Mouse (Mus musculus) embryonic facial prominence, embryonic 12.5 days (tissue): Measurements from ENCODE around the gene Kat2b. TPM values are rescaled to one million over a fixed set of nuclear protein-coding genes. Genes with fewer than 3 reads are reported as not detected.
"Not testable (repeated sequence)": the region's sequence is repeated elsewhere in the genome, so short reads cannot be mapped to it uniquely, and the experiment has no call there.

Source experiments
- ATAC-seq: fragments of 200-750 bp; cut with Nextera tagmentation; 2 replicates; pipeline ENCODE4 v1.8.0; 2017; ENCODE audit not compliant: insufficient number of reproducible peaks, insufficient read depth, low FRiP score, low TSS enrichment
- H3K27ac ChIP-seq: fragments of 300-500 bp; sonication (generic); 2 replicates; pipeline ENCODE4 v1.5.1; 2016; ENCODE audit warnings: mild to moderate bottlenecking
- H3K27me3 ChIP-seq: fragments of 300-500 bp; sonication (generic); 2 replicates; pipeline ENCODE4 v1.6.1; 2016; ENCODE audit warnings: mild to moderate bottlenecking, moderate library complexity
- H3K36me3 ChIP-seq: fragments of 300-500 bp; sonication (generic); 2 replicates; pipeline ENCODE4 v1.6.1; 2016; ENCODE audit warnings: mild to moderate bottlenecking
- H3K4me1 ChIP-seq: fragments of 300-500 bp; sonication (generic); 2 replicates; pipeline ENCODE4 v1.6.1; 2016
- H3K4me2 ChIP-seq: fragments of 300-500 bp; sonication (generic); replicated peaks from 2 replicates; pipeline ENCODE4 v1.6.1; 2016; ENCODE audit warnings: mild to moderate bottlenecking, moderate library complexity
- H3K4me3 ChIP-seq: fragments of 300-500 bp; sonication (generic); 2 replicates; pipeline ENCODE4 v1.5.1; 2016; ENCODE audit warnings: mild to moderate bottlenecking
- H3K9ac ChIP-seq: fragments of 300-500 bp; sonication (generic); 2 replicates; pipeline ENCODE4 v1.6.1; 2016; ENCODE audit warnings: mild to moderate bottlenecking, moderate library complexity
- H3K9me3 ChIP-seq: fragments of 300-500 bp; sonication (generic); 2 replicates; pipeline ENCODE4 v1.6.1; 2016; ENCODE audit warnings: mild to moderate bottlenecking, moderate library complexity
- WGBS: fragments of 180-500 bp; shearing (Covaris S2); methylation state at CpG from one replicate; pipeline ENCODE4 v1.1.7; 2016; 5-methylcytosine and 5-hydroxymethylcytosine counted together
- polyA plus RNA-seq: library from polyadenylated mRNA; unstranded; fragments of >200 nt; fragmentation: Nextera tagmentation; extraction: Ambion mirVana; gene quantifications from 2 replicates; pipeline ENCODE4 v1.2.1, GENCODE M21; 2016

Kat2b gene
- polyA plus RNA-seq, 1 experiment from 2014 or later = 2.7 TPM

DNA sequence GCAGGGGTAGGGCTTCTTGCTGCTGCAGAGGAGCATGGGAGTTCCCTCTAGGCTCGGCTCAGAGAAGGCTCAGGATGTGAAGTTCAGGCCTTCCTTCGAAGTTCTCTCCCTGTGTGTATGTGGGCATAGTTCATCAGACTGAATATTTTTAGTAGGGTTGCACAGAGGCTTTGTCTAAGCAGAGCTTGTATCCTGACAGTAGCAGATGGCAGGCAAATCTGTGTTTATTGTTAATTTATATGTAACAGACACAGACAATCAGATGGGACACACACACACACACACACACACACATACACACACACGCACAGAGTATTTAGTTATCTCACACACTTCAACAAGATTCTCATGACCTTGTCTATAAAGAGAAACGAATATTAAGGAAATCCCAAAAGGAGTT lies 87.9 kb downstream of the Kat2b start:
- Histone ChIP-seq H3K36me3 (peaks cover 15% of the 10 kb centered on the region; the same call in 1 of the 2 replicates), H3K27ac (no peak overlapping the region), H3K9me3 (no peaks in the 10 kb centered on the region), H3K27me3 (no peaks in the 10 kb centered on the region), H3K4me1 (no peaks in the 10 kb centered on the region), H3K4me2 (no peak overlapping the region), H3K4me3 (no peak overlapping the region), H3K9ac (no peak overlapping the region)
- 88% methylated on average over 4 of the region's 4 CpGs for WGBS
- no peak for ATAC-seq

GRCm38 (mm10) chr17:53655081-53655480 lies 88.4 kb downstream of the Kat2b start:
- Histone ChIP-seq H3K9ac (no peak overlapping the region), H3K4me1 (no peaks in the 10 kb centered on the region), H3K27me3 (no peaks in the 10 kb centered on the region), H3K4me2 (no peak overlapping the region), H3K4me3 (no peak overlapping the region), H3K9me3 (no peaks in the 10 kb centered on the region), H3K36me3 (peaks cover 15% of the 10 kb centered on the region; the same call in 1 of the 2 replicates), H3K27ac (no peak overlapping the region)
- WGBS = 87% methylated on average over 6 of the region's 6 CpGs
- ATAC-seq = no peak

DNA sequence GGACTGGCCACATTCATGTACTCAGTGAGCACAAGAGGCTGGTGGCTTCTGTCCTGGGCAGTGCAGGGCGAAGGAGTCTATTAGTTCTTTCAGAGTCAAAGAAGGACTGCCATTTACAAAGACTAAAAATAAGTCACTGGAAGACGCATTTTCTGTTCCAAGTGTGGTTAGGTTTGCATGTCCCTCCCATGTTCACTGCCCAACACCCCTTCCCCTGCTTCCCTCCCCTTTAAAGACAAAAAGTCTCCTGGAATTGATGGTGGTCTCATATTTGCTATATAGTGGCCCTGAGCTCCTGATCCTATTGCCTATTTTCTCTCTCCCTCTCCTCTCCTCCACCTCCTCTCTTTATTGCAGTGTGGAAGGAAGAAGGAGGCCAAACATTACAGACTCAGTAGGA lies 89.3 kb downstream of the Kat2b start:
- Histone ChIP-seq H3K27me3 (no peaks in the 10 kb centered on the region), H3K27ac (no peak overlapping the region), H3K9me3 (no peaks in the 10 kb centered on the region), H3K36me3 (peaks cover 18% of the 10 kb centered on the region; the same call in 1 of the 2 replicates), H3K4me3 (no peak overlapping the region), H3K4me2 (no peak overlapping the region), H3K4me1 (no peaks in the 10 kb centered on the region), H3K9ac (no peak overlapping the region)
- ATAC-seq = no peak
- WGBS = 85% methylated on average over 2 of the region's 2 CpGs

GRCm38 (mm10) chr17:53656369-53656860 lies 89.8 kb downstream of the Kat2b start:
- no peak overlapping the region for H3K4me3 ChIP-seq
- H3K27ac ChIP-seq = no peak overlapping the region
- no peak overlapping the region for H3K4me2 ChIP-seq
- no peaks in the 10 kb centered on the region for H3K4me1 ChIP-seq
- ATAC-seq = no peak
- H3K9ac ChIP-seq = no peak overlapping the region
- 61% methylated on average over 6 of the region's 6 CpGs for WGBS
- H3K9me3 ChIP-seq = no peaks in the 10 kb centered on the region
- no peaks in the 10 kb centered on the region for H3K27me3 ChIP-seq
- peaks cover 18% of the 10 kb centered on the region; the same call in 1 of the 2 replicates for H3K36me3 ChIP-seq

- not testable (repeated sequence) for H3K9me3 ChIP-seq, H3K4me3 ChIP-seq, H3K27ac ChIP-seq, ATAC-seq, H3K9ac ChIP-seq, H3K4me1 ChIP-seq, H3K27me3 ChIP-seq, H3K4me2 ChIP-seq
- peaks cover 18% of the 10 kb centered on the region; the same call in 1 of the 2 replicates for H3K36me3 ChIP-seq
- WGBS = 68% methylated on average over 2 of the region's 2 CpGs
Measured at GRCm38 (mm10) chr17:53657391-53657790, 90.7 kb downstream of the Kat2b start.

GRCm38 (mm10) chr17:53658668-53659067 lies 92.0 kb downstream of the Kat2b start:
- no peak for ATAC-seq
- no peaks in the 10 kb centered on the region for H3K4me1 ChIP-seq
- H3K27ac ChIP-seq = no peak overlapping the region
- H3K27me3 ChIP-seq = no peaks in the 10 kb centered on the region
- no peak overlapping the region for H3K4me3 ChIP-seq
- H3K4me2 ChIP-seq = no peak overlapping the region
- peaks cover 16% of the 10 kb centered on the region; the same call in 1 of the 2 replicates for H3K36me3 ChIP-seq
- no peaks in the 10 kb centered on the region for H3K9me3 ChIP-seq
- H3K9ac ChIP-seq = no peak overlapping the region
- WGBS = 95% methylated on average over 2 of the region's 2 CpGs

GRCm38 (mm10) chr17:53659230-53659629 lies 92.6 kb downstream of the Kat2b start:
- no peak overlapping the region for H3K9ac ChIP-seq
- no peaks in the 10 kb centered on the region for H3K4me1 ChIP-seq
- WGBS = 87% methylated on average over 8 of the region's 8 CpGs
- no peak for ATAC-seq
- H3K4me2 ChIP-seq = no peak overlapping the region
- H3K27ac ChIP-seq = no peak overlapping the region
- 0 out of 2 replicates have a peak, but pooled peaks cover 13% of the 10 kb centered on the region for H3K36me3 ChIP-seq
- no peaks in the 10 kb centered on the region for H3K27me3 ChIP-seq
- H3K4me3 ChIP-seq = no peak overlapping the region
- no peaks in the 10 kb centered on the region for H3K9me3 ChIP-seq

DNA sequence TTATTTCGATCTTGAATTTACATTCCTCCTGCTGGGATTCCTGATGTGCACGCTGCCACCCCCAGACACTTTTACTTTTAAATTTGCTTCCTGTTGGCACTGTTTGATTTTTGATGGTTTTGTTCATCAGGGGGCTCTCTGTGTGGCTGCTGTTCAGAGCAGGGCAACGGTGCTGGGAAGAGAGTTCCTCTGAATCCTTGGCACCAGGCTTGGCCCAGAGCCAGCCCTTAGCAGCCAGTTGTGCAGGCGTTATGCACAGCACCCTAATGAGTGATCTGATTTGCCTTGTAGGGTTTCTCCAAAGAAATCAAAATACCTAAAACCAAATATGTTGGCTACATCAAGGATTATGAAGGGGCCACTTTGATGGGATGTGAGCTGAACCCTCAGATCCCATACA lies 93.1 kb downstream of the Kat2b start:
- ATAC-seq = no peak
- WGBS = 79% methylated on average over 4 of the region's 4 CpGs

DNA sequence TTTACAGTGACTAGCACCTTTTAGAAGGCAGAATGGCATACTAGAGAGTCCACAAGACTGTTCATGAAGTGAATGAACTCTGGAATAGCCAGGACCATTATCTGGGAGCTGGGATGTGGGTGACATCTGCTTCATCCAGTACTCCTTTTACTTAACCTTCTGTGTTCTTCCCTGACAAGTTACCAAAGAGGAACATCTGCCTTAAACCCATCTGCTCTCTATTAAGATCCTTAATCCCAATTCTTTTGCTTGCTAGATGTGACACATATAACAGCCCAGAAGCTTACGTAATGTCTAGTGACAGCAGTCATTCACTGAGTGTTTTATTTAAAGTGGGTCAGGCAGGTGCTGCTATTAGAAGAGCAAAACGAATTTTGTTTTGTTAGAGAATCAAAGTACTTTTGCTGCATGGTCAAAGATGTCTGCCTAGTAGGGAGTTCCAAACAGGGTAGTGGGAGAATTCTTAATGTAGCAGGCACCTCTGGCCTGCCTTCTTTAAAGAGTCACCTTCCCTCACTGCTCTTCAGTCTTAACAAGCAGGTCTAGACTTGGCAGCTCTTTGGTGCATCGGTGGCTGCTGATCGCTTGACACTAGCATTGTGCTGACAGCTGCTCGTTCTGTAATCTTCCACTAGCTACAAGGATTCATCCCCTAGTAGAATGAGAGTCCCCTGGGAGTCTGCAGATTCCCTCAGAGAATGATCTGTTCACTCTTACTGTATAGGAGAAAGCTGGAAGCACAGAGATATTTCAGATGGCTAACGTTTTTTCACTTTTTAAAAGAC lies 94.6 kb downstream of the Kat2b start:
- Histone ChIP-seq H3K9me3 (no peaks in the 10 kb centered on the region), H3K4me3 (no peak overlapping the region), H3K4me2 (no peak overlapping the region), H3K4me1 (no peaks in the 10 kb centered on the region), H3K27me3 (no peaks in the 10 kb centered on the region), H3K27ac (no peak overlapping the region), H3K36me3 (0 out of 2 replicates have a peak, but pooled peaks cover 2% of the 10 kb centered on the region), H3K9ac (no peak overlapping the region)
- no peak for ATAC-seq
- WGBS = 78% methylated on average over 6 of the region's 6 CpGs

More for the DNA sequence above, 93.1 kb downstream of the Kat2b start:
- no peaks in the 10 kb centered on the region for H3K9me3 ChIP-seq
- H3K4me3 ChIP-seq = no peak overlapping the region
- H3K27ac ChIP-seq = no peak overlapping the region
- no peak overlapping the region for H3K4me2 ChIP-seq
- H3K27me3 ChIP-seq = no peaks in the 10 kb centered on the region
- H3K36me3 ChIP-seq = 0 out of 2 replicates have a peak, but pooled peaks cover 9% of the 10 kb centered on the region
- H3K4me1 ChIP-seq = no peaks in the 10 kb centered on the region
- no peak overlapping the region for H3K9ac ChIP-seq

- Histone ChIP-seq H3K4me2 (no peak overlapping the region), H3K9me3 (no peaks in the 10 kb centered on the region), H3K36me3 (peaks cover 2% of the 10 kb centered on the region; the same call in 1 of the 2 replicates), H3K27ac (no peak overlapping the region), H3K27me3 (no peaks in the 10 kb centered on the region), H3K4me3 (no peak overlapping the region), H3K9ac (no peak overlapping the region), H3K4me1 (no peaks in the 10 kb centered on the region)
- ATAC-seq = no peak
- WGBS = 86% methylated on average over 3 of the region's 3 CpGs
Measured at GRCm38 (mm10) chr17:53664267-53664666, 97.6 kb downstream of the Kat2b start.

- Histone ChIP-seq H3K27ac (no peak overlapping the region), H3K4me1 (no peaks in the 10 kb centered on the region), H3K9me3 (no peaks in the 10 kb centered on the region), H3K36me3 (peaks cover 2% of the 10 kb centered on the region; the same call in 1 of the 2 replicates), H3K27me3 (no peaks in the 10 kb centered on the region), H3K4me3 (no peak overlapping the region), H3K4me2 (no peak overlapping the region), H3K9ac (no peak overlapping the region)
- ATAC-seq = no peak
- WGBS = 81% methylated on average over 2 of the region's 2 CpGs
Measured at GRCm38 (mm10) chr17:53664703-53665382, 98.2 kb downstream of the Kat2b start.

DNA sequence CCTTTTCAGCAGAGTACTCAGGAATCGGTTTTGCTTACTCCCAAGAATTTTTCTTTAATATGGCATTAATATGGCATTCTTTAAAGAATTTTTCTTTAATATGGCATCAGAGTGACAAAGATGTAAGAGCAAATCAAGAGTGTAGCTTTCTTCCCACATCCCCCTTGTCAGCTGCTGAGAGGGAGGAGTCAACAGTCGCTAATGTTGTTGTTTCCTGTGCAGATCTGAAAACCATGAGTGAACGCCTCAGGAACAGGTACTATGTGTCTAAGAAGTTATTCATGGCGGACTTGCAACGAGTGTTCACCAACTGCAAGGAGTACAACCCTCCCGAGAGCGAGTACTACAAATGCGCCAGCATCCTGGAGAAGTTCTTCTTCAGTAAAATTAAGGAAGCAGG lies 103.8 kb downstream of the Kat2b start:
- Histone ChIP-seq H3K4me1 (no peaks in the 10 kb centered on the region), H3K9me3 (no peaks in the 10 kb centered on the region), H3K27me3 (no peaks in the 10 kb centered on the region), H3K9ac (no peak overlapping the region), H3K4me3 (no peak overlapping the region), H3K4me2 (no peak overlapping the region), H3K27ac (no peak overlapping the region), H3K36me3 (peaks cover 15% of the 10 kb centered on the region)
- WGBS = 94% methylated on average over 8 of the region's 8 CpGs
- no peak for ATAC-seq
